Mouse (Mus musculus) ES-Bruce4 (cell line): Measurements from ENCODE around the gene Mtus2.

Experiments
- CTCF ChIP-seq: IDR thresholded peaks from one replicate; pipeline ENCODE4 v1.8.1; 2011; ENCODE audit warnings: low read depth, low read length
- EP300 ChIP-seq: IDR thresholded peaks from 2 replicates; pipeline ENCODE4 v1.6.1; 2011; ENCODE audit warnings: low read depth, low read length; ENCODE audit not compliant: insufficient read depth
- POLR2A ChIP-seq: IDR thresholded peaks from one replicate; pipeline ENCODE4 v1.8.1; 2011; ENCODE audit warnings: low read length; ENCODE audit not compliant: insufficient read depth

GRCm38 (mm10) chr5:148014133-148014854 is 57.2 kb downstream of the Mtus2 start:
- TF ChIP-seq CTCF (no peak), EP300 (no peak), POLR2A (no peak)
